ENCODE assay signal across 10 mouse cellular contexts in the genomic region with DNA sequence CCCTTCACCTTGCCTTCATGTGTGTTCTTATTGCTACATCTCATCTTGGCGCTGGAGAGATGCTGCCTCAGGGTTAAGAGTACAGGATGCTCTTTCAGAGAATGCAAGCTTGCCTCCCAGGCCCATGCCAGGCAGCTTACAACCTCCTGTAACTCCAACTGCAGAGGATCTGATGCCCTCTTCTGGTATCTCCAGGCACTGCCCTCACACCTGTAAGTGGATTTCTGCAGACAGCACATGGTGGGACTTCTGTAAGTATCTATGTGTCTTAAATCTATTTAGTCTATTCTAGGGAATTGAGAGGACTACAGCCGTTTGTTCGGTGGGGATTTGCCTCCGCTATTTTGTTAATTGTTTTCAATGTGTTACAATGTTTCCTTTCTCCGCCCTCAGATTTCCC. TPM values are rescaled to one million over a fixed set of nuclear protein-coding genes. Genes with fewer than 3 reads are reported as not detected.
A peak's percentile ranks its signal among the peaks of the same experiment; 100 is the strongest.
DNase-seq lines count a peak whose midpoint lies in the region; ATAC-seq and TF ChIP-seq lines count a peak whose summit lies in the region.
"Had no signal": no experiment of that assay in that cellular context is flagged by ENCODE, and none has a peak within 500 bp of the region (broad histone marks: within the 10 kb centered on the region; RNA-seq: fewer than 3 reads in every experiment).

No protein-coding gene starts in this region.

- DNase-seq in gastrocnemius, adult 2 months = peak; percentile 41
- no peak for DNase-seq in gastrocnemius, postnatal 36 days
- DNase-seq in B cell, adult 2 months = peak; percentile 61 to 63
- DNase-seq in adrenal gland, postnatal 36 days = peak; percentile 31 to 53
- peak; percentile 15 to 23 for DNase-seq in frontal cortex, postnatal 10 days (ENCODE audit: low spot score in 2 of 2)
- DNase-seq in left cerebral cortex, adult 18-20 months (ENCODE audit: low spot score in 2 of 2) = peak; percentile 35 to 53
- DNase-seq in thymus, postnatal 0 days (ENCODE audit: low spot score) = peak; percentile 69

- TF ChIP-seq CTCF in gastrocnemius, adult 2 months (IDR thresholded peaks at IDR 0.05) = peak; percentile 81

- peak; percentile 58; the same call in 1 of the 2 replicates for ATAC-seq in neutrophil, adult 5-6 weeks (ENCODE audit: extremely low read depth, insufficient number of reproducible peaks, low FRiP score, poor library complexity, severe bottlenecking)

- intact Hi-C loops in gastrocnemius, adult 2 months (cut with DNase I) = loop anchor here (1.0 to 5.0 kb wide), 2 partner anchors 86 to 104 kb away; no protein-coding TSS in a partner anchor
- intact Hi-C loops in gastrocnemius, postnatal 36 days (cut with DNase I) = loop anchor here (2.0 to 5.0 kb wide), 3 partner anchors 44 to 106 kb away; no protein-coding TSS in a partner anchor

- H3K4me3 ChIP-seq in gastrocnemius, adult 2 months = no peak overlapping the region
- H3K4me3 ChIP-seq: neural tube, embryonic 12.5 days had no signal

- H3K27ac ChIP-seq in gastrocnemius, adult 2 months = no peak overlapping the region
- H3K27ac ChIP-seq: neural tube, embryonic 12.5 days had no signal

RNA-seq across cellular contexts. Expression of gene Krt24, which starts 7.8 kb away (rescaled TPM):
- not detected for total RNA-seq in gastrocnemius, adult 2 months (2021)
- total RNA-seq in gastrocnemius, postnatal 36 days (2021) = not detected
- not detected for total RNA-seq in adrenal gland, postnatal 36 days (2021)
- total RNA-seq in left cerebral cortex, adult 18-20 months (2021) = not detected
- not detected in 2 replicates for total RNA-seq in neutrophil, adult 5-6 weeks (2017)
- 0.72 and 0.75 TPM in 2 replicates for polyA plus RNA-seq in thymus, postnatal 0 days (2015; fragmentation: Nextera tagmentation; extraction: Ambion mirVana)
- total RNA-seq: hematopoietic stem cell, adult 5-6 weeks had no signal

RNA-seq across cellular contexts. Expression of gene Krt25, which starts 29.9 kb away (rescaled TPM):
- not detected for total RNA-seq in gastrocnemius, adult 2 months (2021)
- total RNA-seq in gastrocnemius, postnatal 36 days (2021) = not detected
- not detected for total RNA-seq in adrenal gland, postnatal 36 days (2021)
- not detected for total RNA-seq in left cerebral cortex, adult 18-20 months (2021)
- not detected in 2 replicates for total RNA-seq in neutrophil, adult 5-6 weeks (2017)
- 0.35 and 0.39 TPM in 2 replicates for polyA plus RNA-seq in thymus, postnatal 0 days (2015; fragmentation: Nextera tagmentation; extraction: Ambion mirVana)
- total RNA-seq: hematopoietic stem cell, adult 5-6 weeks had no signal

RNA-seq across cellular contexts. Expression of gene Krt26, which starts 44.9 kb away (rescaled TPM):
- not detected for total RNA-seq in gastrocnemius, adult 2 months (2021)
- total RNA-seq in gastrocnemius, postnatal 36 days (2021) = not detected
- total RNA-seq in adrenal gland, postnatal 36 days (2021) = not detected
- not detected for total RNA-seq in left cerebral cortex, adult 18-20 months (2021)
- total RNA-seq in neutrophil, adult 5-6 weeks (2017) = not detected in 2 replicates
- polyA plus RNA-seq in thymus, postnatal 0 days (2015; fragmentation: Nextera tagmentation; extraction: Ambion mirVana) = not detected in 2 replicates
- total RNA-seq: hematopoietic stem cell, adult 5-6 weeks had no signal

RNA-seq across cellular contexts. Expression of gene Krt222, which starts 49.0 kb away (rescaled TPM):
- total RNA-seq in gastrocnemius, adult 2 months (2021) = 1 to 10 TPM; 2.0 to 6.1 TPM
- 1 to 10 TPM; 3.8 to 7.2 TPM for total RNA-seq in gastrocnemius, postnatal 36 days (2021)
- 1 to 10 TPM in 1 of 2 experiments, under 1 TPM in 1; 0.79 to 1.1 TPM for total RNA-seq in adrenal gland, postnatal 36 days (2021)
- total RNA-seq in left cerebral cortex, adult 18-20 months (2021) = 10 to 100 TPM; 28.3 to 32.0 TPM
- total RNA-seq in neutrophil, adult 5-6 weeks (2017) = 3.8 and 4.9 TPM in 2 replicates
- polyA plus RNA-seq in thymus, postnatal 0 days (2015; fragmentation: Nextera tagmentation; extraction: Ambion mirVana) = 1.7 and 2.0 TPM in 2 replicates
- total RNA-seq: hematopoietic stem cell, adult 5-6 weeks had no signal

RNA-seq across cellular contexts. Expression of gene Krt27, which starts 58.1 kb away (rescaled TPM):
- not detected for total RNA-seq in gastrocnemius, adult 2 months (2021)
- not detected for total RNA-seq in gastrocnemius, postnatal 36 days (2021)
- not detected for total RNA-seq in adrenal gland, postnatal 36 days (2021)
- total RNA-seq in left cerebral cortex, adult 18-20 months (2021) = not detected
- total RNA-seq in neutrophil, adult 5-6 weeks (2017) = not detected in 2 replicates
- polyA plus RNA-seq in thymus, postnatal 0 days (2015; fragmentation: Nextera tagmentation; extraction: Ambion mirVana) = 0.09 and 0.23 TPM in 2 replicates
- total RNA-seq: hematopoietic stem cell, adult 5-6 weeks had no signal
- polyA plus RNA-seq: neural tube, embryonic 12.5 days had no signal

Comparison
In these comparisons a context has a peak if more than half of its experiments do, and no peak if none do; other contexts are left out.
1. DNase-seq: peak in gastrocnemius, adult 2 months (single experiment), B cell, adult 2 months (2 of 2), adrenal gland, postnatal 36 days (2 of 2), frontal cortex, postnatal 10 days (2 of 2), left cerebral cortex, adult 18-20 months (2 of 2) and thymus, postnatal 0 days (single experiment); none in gastrocnemius, postnatal 36 days (0 of 2).